Mouse (Mus musculus): ENCODE data around the gene Tk1.

GRCm38 (mm10) chr11:117871376-117871775 is 45.5 kb upstream of the Tk1 start:
- TF ChIP-seq POLR2A (IDR thresholded peaks at IDR 0.05; ENCODE audit: borderline replicate concordance, insufficient read depth, low read length) (no peak), CTCF (IDR thresholded peaks at IDR 0.05; ENCODE audit: borderline replicate concordance, insufficient read depth, low read depth, low read length) (no peak)

Measured in cerebellum, adult 2 months (tissue).